In the genomic region with DNA sequence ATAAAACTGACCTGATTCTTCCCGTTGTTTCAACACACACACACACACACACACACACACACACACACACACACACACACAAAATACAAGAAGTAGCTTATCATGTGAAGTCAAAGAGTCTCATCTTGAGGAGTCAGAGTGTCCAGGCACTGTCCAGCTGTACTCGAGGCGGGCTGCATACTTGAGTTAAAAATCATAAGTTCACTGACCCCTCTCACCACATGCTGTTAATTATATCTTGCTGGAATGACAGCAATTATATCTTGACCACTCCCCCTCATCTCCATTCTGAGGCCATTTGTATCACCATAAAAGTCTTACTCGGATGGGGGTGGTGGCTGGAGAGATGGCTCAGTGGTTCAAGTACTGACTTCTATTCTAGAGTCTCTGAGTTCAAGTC, we compare ENCODE assay signal across 14 mouse cellular contexts. TPM values are rescaled to one million over a fixed set of nuclear protein-coding genes. Genes with fewer than 3 reads are reported as not detected.
DNase-seq lines count a peak whose midpoint lies in the region.
"Had no signal": no experiment of that assay in that cellular context is flagged by ENCODE, and none has a peak within 500 bp of the region (broad histone marks: within the 10 kb centered on the region; RNA-seq: fewer than 3 reads in every experiment).

No protein-coding gene starts in this region.

- peak; percentile 10 for DNase-seq in heart, postnatal 4 days
- no peak for DNase-seq in heart, adult 9 months (ENCODE audit: low spot score in 2 of 2)
- DNase-seq in 3T3-L1 (ENCODE audit: low read depth, low spot score), result peak; percentile 85
- DNase-seq in NIH3T3 (ENCODE audit: low read depth), result peak; percentile 57
- peak; percentile 28 to 57 for DNase-seq in kidney, postnatal 4 days
- no peak for DNase-seq in ovary, postnatal 10 days (ENCODE audit: low spot score)
- DNase-seq in gastrocnemius, adult 18-20 months (ENCODE audit: low spot score), result no peak
- DNase-seq: adrenal gland, adult 8-10 months; cerebellum, adult 11-12 months; forebrain, postnatal 0 days; gastrocnemius, postnatal 10 days; right cerebral cortex, postnatal 14 days; thymus, adult 2 months had no signal

RNA-seq across cellular contexts. Expression of gene P3h2, which starts 58.5 kb away (rescaled TPM):
- 1 to 10 TPM; 7.7 to 8.1 TPM for total RNA-seq in heart, postnatal 4 days (2021)
- total RNA-seq in gastrocnemius, adult 18-20 months (2021), result 1 to 10 TPM; 2.6 to 7.1 TPM
- total RNA-seq: MEL had no signal

Comparison
In these comparisons a context has a peak if more than half of its experiments do, and no peak if none do; other contexts are left out.
1. DNase-seq: peak in heart, postnatal 4 days (single experiment), 3T3-L1 (single experiment), NIH3T3 (single experiment) and kidney, postnatal 4 days (2 of 2); none in heart, adult 9 months (0 of 2), ovary, postnatal 10 days (single experiment) and gastrocnemius, adult 18-20 months (single experiment).